Mouse (Mus musculus): ENCODE measurements around the gene Mrpl32. TPM values are rescaled to one million over a fixed set of nuclear protein-coding genes. Genes with fewer than 3 reads are reported as not detected.

Mrpl32 gene
- polyA plus RNA-seq, 1 experiment: 34.8 TPM

DNA sequence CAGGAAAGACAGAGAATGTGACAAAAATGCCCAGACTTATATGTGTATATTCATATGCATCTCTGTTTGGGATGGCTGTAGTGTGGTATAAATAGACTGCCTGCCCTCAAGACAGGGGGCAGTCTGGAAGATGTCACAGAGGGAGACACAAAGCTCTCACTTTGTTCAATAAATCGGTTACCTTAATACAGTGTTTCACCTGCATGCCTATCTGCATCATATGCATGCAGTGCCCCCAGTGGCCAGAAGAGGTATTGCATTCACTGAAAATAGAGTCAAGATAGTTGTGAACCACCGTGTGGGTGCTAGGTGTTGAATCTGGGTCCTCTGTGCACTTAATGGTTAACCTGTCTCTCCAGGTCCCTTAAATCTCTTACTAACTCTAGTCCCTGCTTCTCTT lies 5.8 kb upstream of the Mrpl32 start:
- TF ChIP-seq MAX (IDR thresholded peaks at IDR 0.05; ENCODE audit: low read depth) (no peak), POLR2A (IDR thresholded peaks at IDR 0.05; ENCODE audit: insufficient read length, low read depth) (no peak), E2F4 (IDR thresholded peaks at IDR 0.05; ENCODE audit: insufficient read depth) (no peak), REST (IDR thresholded peaks at IDR 0.05; ENCODE audit: insufficient read depth, insufficient read length) (no peak), SRF (IDR thresholded peaks at IDR 0.05; ENCODE audit: control insufficient read depth, insufficient read length, low read depth) (no peak), MYOD1 (IDR thresholded peaks at IDR 0.05; ENCODE audit: control insufficient read depth in 1 of 3, insufficient read length in 2 of 3, low read depth in 2 of 3) (no peak), CEBPB (IDR thresholded peaks at IDR 0.05; ENCODE audit: insufficient read depth, poor library complexity, severe bottlenecking) (no peak), USF1 (IDR thresholded peaks at IDR 0.05; ENCODE audit: low read depth) (no peak), TCF12 (IDR thresholded peaks at IDR 0.05; ENCODE audit: insufficient read depth, poor library complexity, severe bottlenecking) (no peak), MYOG (IDR thresholded peaks at IDR 0.05; ENCODE audit: control insufficient read depth in 1 of 3, insufficient read depth in 1 of 3, insufficient read length in 2 of 3, low read depth in 2 of 3) (no peak), TCF3 (IDR thresholded peaks at IDR 0.05; ENCODE audit: insufficient read length, low read depth) (no peak), POLR2AphosphoS2 (IDR thresholded peaks at IDR 0.05; ENCODE audit: insufficient read length, low read depth) (no peak)
- H3K27me3 ChIP-seq (ENCODE audit: control insufficient read depth, insufficient read depth, insufficient read length): no peaks in the 10 kb centered on the region
- no peak overlapping the region for H3ac ChIP-seq (ENCODE audit: control insufficient read depth, insufficient read length)
- peaks cover 36% of the 10 kb centered on the region for H3K79me2 ChIP-seq (ENCODE audit: control insufficient read depth, insufficient read depth)
- H3K4me3 ChIP-seq: no peak overlapping the region
- peaks cover 54% of the 10 kb centered on the region for H3K36me3 ChIP-seq (ENCODE audit: control insufficient read depth, insufficient read depth)
- H3K4me2 ChIP-seq (ENCODE audit: low read depth): no peak overlapping the region

DNA sequence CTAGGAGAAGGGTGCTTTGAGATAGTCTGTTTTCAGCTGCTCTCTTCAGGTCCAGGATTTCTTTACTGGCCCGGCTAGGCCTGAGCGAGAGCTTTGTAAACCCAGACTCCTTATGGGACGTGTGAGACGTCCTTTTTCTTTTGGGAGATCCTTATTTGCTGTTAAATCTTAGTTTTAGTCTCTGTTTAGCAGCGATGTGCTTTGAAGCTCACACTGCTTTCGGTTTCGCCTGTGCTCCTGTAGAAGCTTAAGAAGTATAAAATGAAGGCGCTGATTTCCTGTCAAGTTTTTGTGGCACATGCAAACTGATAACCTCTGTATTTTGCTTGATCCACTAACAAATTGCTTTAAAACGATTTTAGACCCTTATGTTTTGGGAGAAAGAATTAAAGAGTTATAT lies 588 bp upstream of the Mrpl32 start:
- peak overlapping the region; percentile 80 for H3K4me3 ChIP-seq
- TF ChIP-seq TCF3 (IDR thresholded peaks at IDR 0.05; ENCODE audit: insufficient read length, low read depth) (no peak), MYOG (IDR thresholded peaks at IDR 0.05; ENCODE audit: control insufficient read depth in 1 of 3, insufficient read depth in 1 of 3, insufficient read length in 2 of 3, low read depth in 2 of 3) (no peak), SRF (IDR thresholded peaks at IDR 0.05; ENCODE audit: control insufficient read depth, insufficient read length, low read depth) (no peak), E2F4 (IDR thresholded peaks at IDR 0.05; ENCODE audit: insufficient read depth) (no peak), MYOD1 (IDR thresholded peaks at IDR 0.05; ENCODE audit: control insufficient read depth in 1 of 3, insufficient read length in 2 of 3, low read depth in 2 of 3) (no peak), POLR2A (IDR thresholded peaks at IDR 0.05; ENCODE audit: insufficient read length, low read depth) (no peak), REST (IDR thresholded peaks at IDR 0.05; ENCODE audit: insufficient read depth, insufficient read length) (no peak), MAX (IDR thresholded peaks at IDR 0.05; ENCODE audit: low read depth) (no peak), CEBPB (IDR thresholded peaks at IDR 0.05; ENCODE audit: insufficient read depth, poor library complexity, severe bottlenecking) (no peak), USF1 (IDR thresholded peaks at IDR 0.05; ENCODE audit: low read depth) (no peak), TCF12 (IDR thresholded peaks at IDR 0.05; ENCODE audit: insufficient read depth, poor library complexity, severe bottlenecking) (no peak)
- H3K27me3 ChIP-seq (ENCODE audit: control insufficient read depth, insufficient read depth, insufficient read length): no peaks in the 10 kb centered on the region
- H3K79me2 ChIP-seq (ENCODE audit: control insufficient read depth, insufficient read depth): peaks cover 53% of the 10 kb centered on the region
- peaks cover 42% of the 10 kb centered on the region for H3K36me3 ChIP-seq (ENCODE audit: control insufficient read depth, insufficient read depth)
- H3ac ChIP-seq (ENCODE audit: control insufficient read depth, insufficient read length): peak overlapping the region; percentile 85
- H3K4me2 ChIP-seq (ENCODE audit: low read depth): peak overlapping the region; percentile 64

DNA sequence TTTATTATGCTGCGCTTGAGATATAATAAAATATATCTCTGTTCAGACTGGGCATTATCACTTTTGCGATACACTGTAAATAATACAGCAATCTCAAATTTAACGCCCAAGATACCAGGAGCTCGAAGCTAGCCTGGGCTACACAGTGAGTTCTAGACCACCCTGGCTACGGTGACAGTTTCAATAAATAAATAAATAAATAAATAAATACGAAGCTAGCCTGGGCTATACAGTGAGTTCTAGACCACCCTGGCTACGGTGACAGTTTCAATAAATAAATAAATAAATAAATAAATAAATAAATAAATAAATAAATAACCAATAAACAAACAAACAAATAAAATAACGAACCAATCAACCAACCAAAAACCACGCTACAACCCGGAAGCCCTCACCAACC lies 502 bp downstream of the Mrpl32 start:
- peaks cover 34% of the 10 kb centered on the region for H3K36me3 ChIP-seq (ENCODE audit: control insufficient read depth, insufficient read depth)

DNA sequence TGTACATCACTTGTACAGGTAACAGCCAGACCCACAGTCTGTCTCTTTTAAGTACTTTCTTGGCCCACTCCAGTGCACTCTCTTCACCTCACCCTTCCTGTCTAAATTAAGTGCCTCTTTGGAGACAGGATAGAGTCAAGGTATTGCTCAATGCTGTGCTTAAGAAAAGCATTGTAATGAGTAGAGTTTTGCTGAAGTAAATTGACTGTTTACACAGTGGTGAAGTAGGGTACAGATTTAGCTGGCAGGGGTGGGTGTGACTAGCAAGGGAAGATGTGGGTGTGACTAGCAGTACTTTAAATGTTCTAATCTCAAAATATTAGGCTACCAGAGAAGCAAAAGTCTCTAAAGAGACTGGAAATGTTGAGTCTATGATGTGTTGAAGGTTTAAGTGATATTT lies 5.3 kb downstream of the Mrpl32 start:
- no peaks in the 10 kb centered on the region for H3K27me3 ChIP-seq (ENCODE audit: control insufficient read depth, insufficient read depth, insufficient read length)
- no peak overlapping the region for H3K4me3 ChIP-seq
- H3K36me3 ChIP-seq (ENCODE audit: control insufficient read depth, insufficient read depth): peaks cover 26% of the 10 kb centered on the region
- H3K4me2 ChIP-seq (ENCODE audit: low read depth): no peak overlapping the region
- no peak overlapping the region for H3ac ChIP-seq (ENCODE audit: control insufficient read depth, insufficient read length)
- H3K79me2 ChIP-seq (ENCODE audit: control insufficient read depth, insufficient read depth): peaks cover 16% of the 10 kb centered on the region
- TF ChIP-seq CEBPB (IDR thresholded peaks at IDR 0.05; ENCODE audit: insufficient read depth, poor library complexity, severe bottlenecking) (no peak), POLR2A (IDR thresholded peaks at IDR 0.05; ENCODE audit: insufficient read length, low read depth) (no peak), REST (IDR thresholded peaks at IDR 0.05; ENCODE audit: insufficient read depth, insufficient read length) (no peak), TCF3 (IDR thresholded peaks at IDR 0.05; ENCODE audit: insufficient read length, low read depth) (no peak), MYOD1 (IDR thresholded peaks at IDR 0.05; ENCODE audit: control insufficient read depth in 1 of 3, insufficient read length in 2 of 3, low read depth in 2 of 3) (no peak), MAX (IDR thresholded peaks at IDR 0.05; ENCODE audit: low read depth) (no peak), TCF12 (IDR thresholded peaks at IDR 0.05; ENCODE audit: insufficient read depth, poor library complexity, severe bottlenecking) (no peak), MYOG (IDR thresholded peaks at IDR 0.05; ENCODE audit: control insufficient read depth in 1 of 3, insufficient read depth in 1 of 3, insufficient read length in 2 of 3, low read depth in 2 of 3) (no peak), POLR2AphosphoS2 (IDR thresholded peaks at IDR 0.05; ENCODE audit: insufficient read length, low read depth) (no peak)

More for the DNA sequence above, 502 bp downstream of the Mrpl32 start:
- Histone ChIP-seq H3K27me3 (ENCODE audit: control insufficient read depth, insufficient read depth, insufficient read length) (no peaks in the 10 kb centered on the region), H3K79me2 (ENCODE audit: control insufficient read depth, insufficient read depth) (peaks cover 53% of the 10 kb centered on the region), H3K4me2 (ENCODE audit: low read depth) (peak overlapping the region; percentile 65), H3K4me3 (peak overlapping the region; percentile 80), H3ac (ENCODE audit: control insufficient read depth, insufficient read length) (peak overlapping the region; percentile 85)
- TF ChIP-seq TCF3 (IDR thresholded peaks at IDR 0.05; ENCODE audit: insufficient read length, low read depth) (no peak), POLR2AphosphoS2 (IDR thresholded peaks at IDR 0.05; ENCODE audit: insufficient read length, low read depth) (no peak), MYOG (IDR thresholded peaks at IDR 0.05; ENCODE audit: control insufficient read depth in 1 of 3, insufficient read depth in 1 of 3, insufficient read length in 2 of 3, low read depth in 2 of 3) (no peak), MYOD1 (IDR thresholded peaks at IDR 0.05; ENCODE audit: control insufficient read depth in 1 of 3, insufficient read length in 2 of 3, low read depth in 2 of 3) (no peak), SRF (IDR thresholded peaks at IDR 0.05; ENCODE audit: control insufficient read depth, insufficient read length, low read depth) (no peak), REST (IDR thresholded peaks at IDR 0.05; ENCODE audit: insufficient read depth, insufficient read length) (no peak), TCF12 (IDR thresholded peaks at IDR 0.05; ENCODE audit: insufficient read depth, poor library complexity, severe bottlenecking) (no peak), USF1 (IDR thresholded peaks at IDR 0.05; ENCODE audit: low read depth) (no peak), E2F4 (IDR thresholded peaks at IDR 0.05; ENCODE audit: insufficient read depth) (no peak), POLR2A (IDR thresholded peaks at IDR 0.05; ENCODE audit: insufficient read length, low read depth) (no peak), CEBPB (IDR thresholded peaks at IDR 0.05; ENCODE audit: insufficient read depth, poor library complexity, severe bottlenecking) (no peak), MAX (IDR thresholded peaks at IDR 0.05; ENCODE audit: low read depth) (no peak)

Data from myocyte (in vitro differentiated cells).